Mouse (Mus musculus) hindbrain, embryonic 10.5 days (tissue): ENCODE measurements around the gene Gm19935. TPM values are rescaled to one million over a fixed set of nuclear protein-coding genes. Genes with fewer than 3 reads are reported as not detected.

Source experiments
- DNase-seq: peaks from one replicate; pipeline ENCODE4 v3.0.0-alpha.2; 2017; ENCODE audit warnings: low spot score
- H3K27ac ChIP-seq: fragments of 300-500 bp; sonication (generic); 2 replicates; pipeline ENCODE4 v1.5.1; 2016; ENCODE audit warnings: mild to moderate bottlenecking, moderate library complexity
- H3K27me3 ChIP-seq: fragments of 300-500 bp; sonication (generic); 2 replicates; pipeline ENCODE4 v1.6.1; 2016; ENCODE audit warnings: mild to moderate bottlenecking; ENCODE audit not compliant: poor library complexity, insufficient read depth, severe bottlenecking
- H3K36me3 ChIP-seq: fragments of 300-500 bp; sonication (generic); 2 replicates; pipeline ENCODE4 v1.6.1; 2016; ENCODE audit warnings: mild to moderate bottlenecking, moderate library complexity
- H3K4me1 ChIP-seq: fragments of 300-500 bp; sonication (generic); replicated peaks from 2 replicates; pipeline ENCODE4 v1.6.1; 2016; ENCODE audit warnings: mild to moderate bottlenecking
- H3K4me3 ChIP-seq: fragments of 300-500 bp; sonication (generic); 2 replicates; pipeline ENCODE4 v1.5.1; 2016; ENCODE audit warnings: mild to moderate bottlenecking, moderate library complexity
- H3K9me3 ChIP-seq: fragments of 300-500 bp; sonication (generic); 2 replicates; pipeline ENCODE4 v1.6.1; 2016; ENCODE audit warnings: mild to moderate bottlenecking, moderate library complexity
- WGBS: fragments of 180-500 bp; shearing (Covaris S2); methylation state at CpG from one replicate; pipeline ENCODE4 v1.1.7; 2016; 5-methylcytosine and 5-hydroxymethylcytosine counted together
- polyA plus RNA-seq: library from polyadenylated mRNA; unstranded; fragments of >200 nt; fragmentation: Nextera tagmentation; extraction: Ambion mirVana; gene quantifications from 2 replicates; pipeline ENCODE4 v1.2.1, GENCODE M21; 2016

Gm19935 gene
- polyA plus RNA-seq, 1 experiment from 2014 or later, result 0.73 TPM

- no peak for DNase-seq
- no peaks in the 10 kb centered on the region for H3K9me3 ChIP-seq
- H3K27me3 ChIP-seq, result no peaks in the 10 kb centered on the region
- no peaks in the 10 kb centered on the region for H3K36me3 ChIP-seq
- WGBS, result 86% methylated on average over 9 of the region's 9 CpGs
- H3K27ac ChIP-seq, result no peak overlapping the region
- peaks cover 22% of the 10 kb centered on the region for H3K4me1 ChIP-seq
- H3K4me3 ChIP-seq, result no peak overlapping the region
Measured at GRCm38 (mm10) chr8:90825459-90825871, 8.3 kb upstream of the Gm19935 start.

GRCm38 (mm10) chr8:90822443-90822842, 5.2 kb upstream of the Gm19935 start:
- no peaks in the 10 kb centered on the region; the same call in 1 of the 2 replicates for H3K4me1 ChIP-seq
- H3K27me3 ChIP-seq, result no peaks in the 10 kb centered on the region
- no peaks in the 10 kb centered on the region for H3K9me3 ChIP-seq
- 61% methylated on average over 11 of the region's 11 CpGs for WGBS
- H3K27ac ChIP-seq, result peak overlapping the region; percentile 18; the same call in 1 of the 2 replicates
- H3K4me3 ChIP-seq, result no peak overlapping the region
- no peaks in the 10 kb centered on the region for H3K36me3 ChIP-seq
- DNase-seq, result no peak

- no peak overlapping the region for H3K27ac ChIP-seq
- no peak for DNase-seq
- no peaks in the 10 kb centered on the region for H3K9me3 ChIP-seq
- no peak overlapping the region for H3K4me3 ChIP-seq
- 86% methylated on average over 4 of the region's 4 CpGs for WGBS
- no peaks in the 10 kb centered on the region for H3K36me3 ChIP-seq
- peaks cover 12% of the 10 kb centered on the region; the same call in 1 of the 2 replicates for H3K4me1 ChIP-seq
- no peaks in the 10 kb centered on the region for H3K27me3 ChIP-seq
Measured at GRCm38 (mm10) chr8:90820321-90820696, 3.1 kb upstream of the Gm19935 start.

GRCm38 (mm10) chr8:90819561-90820320, 2.5 kb upstream of the Gm19935 start:
- Histone ChIP-seq H3K4me1 (peaks cover 12% of the 10 kb centered on the region; the same call in 1 of the 2 replicates), H3K27me3 (no peaks in the 10 kb centered on the region), H3K27ac (no peak overlapping the region), H3K36me3 (no peaks in the 10 kb centered on the region), H3K4me3 (no peak overlapping the region), H3K9me3 (no peaks in the 10 kb centered on the region)
- 87% methylated on average over 9 of the region's 9 CpGs for WGBS
- no peak for DNase-seq

- no peak for DNase-seq
- peak overlapping the region; percentile 67 for H3K27ac ChIP-seq
- peaks cover 15% of the 10 kb centered on the region; the same call in 1 of the 2 replicates for H3K4me1 ChIP-seq
- no peak overlapping the region for H3K4me3 ChIP-seq
- 82% methylated on average over 23 of the region's 23 CpGs for WGBS
- 0 out of 2 replicates have a peak, but pooled peaks cover 4% of the 10 kb centered on the region for H3K9me3 ChIP-seq
- no peaks in the 10 kb centered on the region for H3K36me3 ChIP-seq
- H3K27me3 ChIP-seq, result no peaks in the 10 kb centered on the region
Measured at GRCm38 (mm10) chr8:90816061-90816882, 921 bp downstream of the Gm19935 start.

GRCm38 (mm10) chr8:90813602-90814320, 3.4 kb downstream of the Gm19935 start:
- Histone ChIP-seq H3K9me3 (0 out of 2 replicates have a peak, but pooled peaks cover 4% of the 10 kb centered on the region), H3K27ac (no peak overlapping the region), H3K4me3 (no peak overlapping the region), H3K27me3 (no peaks in the 10 kb centered on the region), H3K36me3 (no peaks in the 10 kb centered on the region), H3K4me1 (peaks cover 15% of the 10 kb centered on the region; the same call in 1 of the 2 replicates)
- no peak for DNase-seq
- WGBS, result 84% methylated on average over 10 of the region's 10 CpGs

GRCm38 (mm10) chr8:90799473-90799872, 17.7 kb downstream of the Gm19935 start:
- DNase-seq, result no peak
- Histone ChIP-seq H3K27ac (no peak overlapping the region), H3K4me1 (peaks cover 14% of the 10 kb centered on the region), H3K36me3 (no peaks in the 10 kb centered on the region), H3K9me3 (peaks cover 10% of the 10 kb centered on the region), H3K4me3 (no peak overlapping the region), H3K27me3 (no peaks in the 10 kb centered on the region)
- WGBS, result 61% methylated on average over 5 of the region's 5 CpGs

GRCm38 (mm10) chr8:90794990-90795861, 22.0 kb downstream of the Gm19935 start:
- DNase-seq, result peak; percentile 72
- 9% methylated on average over 12 of the region's 12 CpGs for WGBS
- H3K4me1 ChIP-seq, result peaks cover 18% of the 10 kb centered on the region
- H3K36me3 ChIP-seq, result no peaks in the 10 kb centered on the region
- H3K9me3 ChIP-seq, result no peaks in the 10 kb centered on the region
- H3K27ac ChIP-seq, result peak overlapping the region; percentile 73
- no peaks in the 10 kb centered on the region for H3K27me3 ChIP-seq
- H3K4me3 ChIP-seq, result peak overlapping the region; percentile 20; the same call in 1 of the 2 replicates

GRCm38 (mm10) chr8:90793710-90794109, 23.5 kb downstream of the Gm19935 start:
- no peak overlapping the region for H3K4me3 ChIP-seq
- peak overlapping the region; percentile 73; the same call in 1 of the 2 replicates for H3K27ac ChIP-seq
- H3K27me3 ChIP-seq, result no peaks in the 10 kb centered on the region
- peak; percentile 71 for DNase-seq
- H3K4me1 ChIP-seq, result peaks cover 18% of the 10 kb centered on the region
- WGBS, result 5% methylated on average over 3 of the region's 3 CpGs
- H3K9me3 ChIP-seq, result no peaks in the 10 kb centered on the region
- no peaks in the 10 kb centered on the region for H3K36me3 ChIP-seq

- 96% methylated on average over 1 of the region's 1 CpGs for WGBS
Measured at GRCm38 (mm10) chr8:90791616-90792015, 25.6 kb downstream of the Gm19935 start.

GRCm38 (mm10) chr8:90769791-90770190, 47.4 kb downstream of the Gm19935 start:
- no peaks in the 10 kb centered on the region for H3K36me3 ChIP-seq
- no peak for DNase-seq
- H3K27me3 ChIP-seq, result no peaks in the 10 kb centered on the region
- WGBS, result 85% methylated on average over 5 of the region's 5 CpGs
- H3K9me3 ChIP-seq, result peaks cover 6% of the 10 kb centered on the region; the same call in 1 of the 2 replicates
- no peaks in the 10 kb centered on the region for H3K4me1 ChIP-seq
- no peak overlapping the region for H3K27ac ChIP-seq
- no peak overlapping the region for H3K4me3 ChIP-seq

More at GRCm38 (mm10) chr8:90791616-90792015, 25.6 kb downstream of the Gm19935 start:
- Histone ChIP-seq H3K4me3 (no peak overlapping the region), H3K4me1 (peaks cover 18% of the 10 kb centered on the region), H3K27ac (no peak overlapping the region), H3K36me3 (no peaks in the 10 kb centered on the region), H3K9me3 (no peaks in the 10 kb centered on the region), H3K27me3 (no peaks in the 10 kb centered on the region)
- DNase-seq, result no peak
